Comparison of ENCODE assay signal across 28 mouse cellular contexts in genomic region chr11:117163098-117163497, GRCm38 (mm10). TPM values are rescaled to one million over a fixed set of nuclear protein-coding genes. Genes with fewer than 3 reads are reported as not detected.
A peak's percentile ranks its signal among the peaks of the same experiment; 100 is the strongest.
DNase-seq lines count a peak whose midpoint lies in the region; ATAC-seq lines count a peak whose summit lies in the region.
"Had no signal": no experiment of that assay in that cellular context is flagged by ENCODE, and none has a peak within 500 bp of the region (broad histone marks: within the 10 kb centered on the region; RNA-seq: fewer than 3 reads in every experiment).

No protein-coding gene starts in this region.

- H3K4me1 ChIP-seq in heart, embryonic 10.5 days = peaks cover 41% of the 10 kb centered on the region
- peaks cover 31% of the 10 kb centered on the region for H3K4me1 ChIP-seq in heart, embryonic 15.5 days (replicated peaks)
- H3K4me1 ChIP-seq: forebrain, embryonic 12.5 days; intestine, embryonic 15.5 days; liver, embryonic 15.5 days had no signal

- H3K9me3 ChIP-seq in heart, embryonic 10.5 days = no peaks in the 10 kb centered on the region
- H3K9me3 ChIP-seq in heart, embryonic 15.5 days (replicated peaks) = no peaks in the 10 kb centered on the region
- H3K9me3 ChIP-seq: embryonic facial prominence, embryonic 15.5 days; forebrain, embryonic 12.5 days; hindbrain, embryonic 12.5 days; intestine, embryonic 15.5 days; liver, embryonic 15.5 days; midbrain, embryonic 10.5 days had no signal

- H3K27ac ChIP-seq in heart, embryonic 10.5 days = peak overlapping the region; percentile 64
- H3K27ac ChIP-seq in heart, embryonic 15.5 days = peak overlapping the region; percentile 15; the same call in 1 of the 2 replicates
- H3K27ac ChIP-seq: embryonic facial prominence, embryonic 15.5 days; forebrain, embryonic 12.5 days; hindbrain, embryonic 12.5 days; hindbrain, postnatal 0 days; intestine, embryonic 15.5 days; kidney, postnatal 0 days; liver, embryonic 15.5 days; midbrain, embryonic 10.5 days; stomach, postnatal 0 days had no signal

- H3K27me3 ChIP-seq in heart, embryonic 10.5 days (ENCODE audit: insufficient read depth, poor library complexity, severe bottlenecking) = peaks cover 11% of the 10 kb centered on the region; the same call in 1 of the 2 replicates
- no peaks in the 10 kb centered on the region for H3K27me3 ChIP-seq in heart, embryonic 15.5 days
- H3K27me3 ChIP-seq: embryonic facial prominence, embryonic 15.5 days; forebrain, embryonic 12.5 days; intestine, embryonic 15.5 days had no signal

- peaks cover 28% of the 10 kb centered on the region for H3K36me3 ChIP-seq in heart, embryonic 10.5 days
- peaks cover 13% of the 10 kb centered on the region for H3K36me3 ChIP-seq in heart, embryonic 15.5 days
- H3K36me3 ChIP-seq: intestine, embryonic 15.5 days had no signal

- WGBS in heart, embryonic 10.5 days = 72% methylated on average over 9 of the region's 9 CpGs
- WGBS in heart, embryonic 15.5 days = 55% methylated on average over 9 of the region's 9 CpGs

- H3K4me3 ChIP-seq in heart, embryonic 10.5 days = no peak overlapping the region
- no peak overlapping the region for H3K4me3 ChIP-seq in heart, embryonic 15.5 days
- H3K4me3 ChIP-seq: embryonic facial prominence, embryonic 15.5 days; forebrain, embryonic 12.5 days; hindbrain, embryonic 12.5 days; intestine, embryonic 15.5 days; liver, embryonic 15.5 days; midbrain, embryonic 10.5 days had no signal

- no peak overlapping the region for H3K4me2 ChIP-seq in heart, embryonic 15.5 days
- H3K4me2 ChIP-seq: embryonic facial prominence, embryonic 15.5 days; forebrain, embryonic 12.5 days; hindbrain, embryonic 12.5 days; intestine, embryonic 15.5 days; liver, embryonic 15.5 days; lung, embryonic 14.5 days had no signal

- no peak for DNase-seq in heart, embryonic 10.5 days (ENCODE audit: low spot score)
- DNase-seq in heart, adult 8-10 months (ENCODE audit: low spot score) = no peak
- no peak for DNase-seq in heart, postnatal 4 days
- DNase-seq in cerebellum, adult 18-20 months = peak; percentile 63 to 72
- DNase-seq in cerebellum, postnatal 25 days = peak; percentile 62 to 63
- DNase-seq: adrenal gland, postnatal 25 days; forebrain, postnatal 0 days; gastrocnemius, postnatal 10 days; kidney, adult 2 months; kidney, postnatal 4 days; lung, embryonic 14.5 days; lung, postnatal 14 days; right cerebral cortex, postnatal 4 days; thymus, adult 18-20 months; thymus, postnatal 25 days had no signal

- no peak overlapping the region for H3K9ac ChIP-seq in heart, embryonic 15.5 days
- H3K9ac ChIP-seq: embryonic facial prominence, embryonic 15.5 days; forebrain, embryonic 12.5 days; forebrain, postnatal 0 days; hindbrain, embryonic 12.5 days; intestine, embryonic 15.5 days; liver, embryonic 15.5 days; lung, embryonic 14.5 days had no signal

- ATAC-seq in heart, embryonic 15.5 days (replicated peaks; ENCODE audit: insufficient number of reproducible peaks, insufficient read depth, low FRiP score, low read depth) = no peak
- ATAC-seq in megakaryocyte-erythroid progenitor cell, adult 5-6 weeks (replicated peaks; ENCODE audit: low FRiP score, low TSS enrichment, poor library complexity, severe bottlenecking) = no peak
- ATAC-seq: CD4-positive, CD25-positive, alpha-beta regulatory T cell, adult 4 months; forebrain, postnatal 0 days; hindbrain, postnatal 0 days; intestine, embryonic 15.5 days; midbrain, embryonic 16.5 days had no signal

RNA-seq across cellular contexts. Expression of gene Sept9, which starts 36.4 kb away (rescaled TPM):
- polyA plus RNA-seq in heart, embryonic 10.5 days (2016; fragmentation: Nextera tagmentation; extraction: Ambion mirVana) = 148 and 164 TPM in 2 replicates
- 10 to 100 TPM; 26.5 to 38.8 (median 31.0) TPM for total RNA-seq in heart, adult 8-10 months (2022)
- 50.6 and 76.8 TPM in 2 replicates for polyA plus RNA-seq in heart, embryonic 15.5 days (2015; fragmentation: Nextera tagmentation; extraction: Ambion mirVana)
- total RNA-seq in heart, postnatal 4 days (2021) = 10 to 100 TPM; 76.7 to 77.4 TPM
- 41.8 and 46.9 TPM in 2 replicates for total RNA-seq in megakaryocyte-erythroid progenitor cell, adult 5-6 weeks (2014; fragmentation: Nextera tagmentation)
- 60.5 and 68.2 TPM in 2 replicates for total RNA-seq in megakaryocyte-erythroid progenitor cell, adult 5-6 weeks (2017)

RNA-seq across cellular contexts. Expression of gene Sec14l1, which starts 48.1 kb away (rescaled TPM):
- polyA plus RNA-seq in heart, embryonic 10.5 days (2016; fragmentation: Nextera tagmentation; extraction: Ambion mirVana) = 46.2 and 56.0 TPM in 2 replicates
- total RNA-seq in heart, adult 8-10 months (2022) = 10 to 100 TPM; 61.1 to 74.3 (median 69.2) TPM
- polyA plus RNA-seq in heart, embryonic 15.5 days (2015; fragmentation: Nextera tagmentation; extraction: Ambion mirVana) = 42.1 and 48.8 TPM in 2 replicates
- 10 to 100 TPM; 78.4 to 81.7 TPM for total RNA-seq in heart, postnatal 4 days (2021)
- total RNA-seq in megakaryocyte-erythroid progenitor cell, adult 5-6 weeks (2014; fragmentation: Nextera tagmentation) = 13.5 and 14.4 TPM in 2 replicates
- total RNA-seq in megakaryocyte-erythroid progenitor cell, adult 5-6 weeks (2017) = 6.7 and 10.6 TPM in 2 replicates

Comparison
In these comparisons a context has a peak if more than half of its experiments do, and no peak if none do; other contexts are left out.
1. DNase-seq: peak in cerebellum, adult 18-20 months (2 of 2) and cerebellum, postnatal 25 days (2 of 2); none in heart, embryonic 10.5 days (single experiment), heart, adult 8-10 months (single experiment) and heart, postnatal 4 days (single experiment).
2. RNA of gene Sec14l1, which starts 48.1 kb away (total RNA-seq): 78.4 to 81.7 TPM in heart, postnatal 4 days and 61.1 to 74.3 TPM in heart, adult 8-10 months; 6.7 to 14.4 TPM in megakaryocyte-erythroid progenitor cell, adult 5-6 weeks; every median in the first group is over 4 times any median in the second.